Mouse (Mus musculus) adrenal gland (tissue): ENCODE results near the gene C1ql4.

ENCODE experiments used
- intact Hi-C: fragments of 180-260 bp; cut with DNase I; formaldehyde crosslinking; loops from one replicate; pipeline ENCODE4 v1.15.1; 2025
- microRNA-seq, 2 experiments: library from miRNA; unstranded; fragments of <30 nt; microRNA quantifications; one replicate each; pipeline ENCODE4; 2019

C1ql4 gene

DNA sequence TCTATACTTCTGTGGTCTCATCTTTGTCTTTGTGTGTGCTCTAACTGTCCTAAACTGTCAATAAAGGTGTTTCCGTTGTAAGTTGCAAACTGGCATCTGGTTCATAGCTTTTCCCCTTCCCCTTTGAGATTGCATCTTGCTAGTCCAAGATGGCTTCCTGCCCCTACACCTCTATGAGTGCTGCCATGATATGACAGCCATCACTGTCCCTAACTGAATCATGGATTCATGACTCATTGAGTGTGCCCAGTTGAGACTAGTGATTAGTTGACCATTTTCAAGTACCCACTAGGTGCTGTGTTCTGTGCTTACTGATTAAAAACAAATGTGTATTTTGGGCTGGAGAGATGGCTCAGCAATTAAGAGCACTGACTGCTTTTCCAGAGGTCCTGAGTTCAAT lies 49.6 kb downstream of the C1ql4 start:
- intact Hi-C loops = no loop called here

GRCm38 (mm10) chr15:99036249-99036905 lies 51.2 kb downstream of the C1ql4 start:
- intact Hi-C loops = no loop called here

GRCm38 (mm10) chr15:99035431-99035830 lies 52.2 kb downstream of the C1ql4 start:
- intact Hi-C loops = no loop called here

Small RNA genes lying within 50 kb of the gene (microRNA-seq; reads per million reads assigned to microRNA genes)
- gene Mir6960 = 0 to 0.62 reads per million in 2 experiments
